Mouse (Mus musculus) forebrain, embryonic 14.5 days (tissue): ENCODE results near the gene Olfr1120. TPM values are rescaled to one million over a fixed set of nuclear protein-coding genes. Genes with fewer than 3 reads are reported as not detected.
"Not testable (repeated sequence)": the region's sequence is repeated elsewhere in the genome, so short reads cannot be mapped to it uniquely, and the experiment has no call there.

Experiments
- ATAC-seq: fragments of 200-750 bp; cut with Nextera tagmentation; 2 replicates; pipeline ENCODE4 v1.8.0; 2017; ENCODE audit warnings: mild to moderate bottlenecking, moderate library complexity
- DNase-seq: peaks from one replicate; pipeline ENCODE4 v3.0.0-alpha.2; 2015; ENCODE audit warnings: low spot score
- H3K27ac ChIP-seq: fragments of 300-500 bp; sonication (generic); 2 replicates; pipeline ENCODE4 v1.5.1; 2014; ENCODE audit warnings: low read depth, mild to moderate bottlenecking, control low read depth, low read length, moderate library complexity
- H3K27me3 ChIP-seq: fragments of 300-500 bp; sonication (generic); replicated peaks from 2 replicates; pipeline ENCODE4 v1.6.1; 2014; ENCODE audit warnings: low read length, control low read depth, mixed read lengths; ENCODE audit not compliant: control insufficient read depth, insufficient read depth
- H3K36me3 ChIP-seq: fragments of 300-500 bp; sonication (generic); 2 replicates; pipeline ENCODE4 v1.6.1; 2014; ENCODE audit warnings: low read length, control low read depth; ENCODE audit not compliant: control insufficient read depth, insufficient read depth
- H3K4me1 ChIP-seq: fragments of 300-500 bp; sonication (generic); 2 replicates; pipeline ENCODE4 v1.6.1; 2014; ENCODE audit warnings: antibody characterized with exemption, low read length, control low read depth; ENCODE audit not compliant: control insufficient read depth, insufficient read depth
- H3K4me2 ChIP-seq: fragments of 300-500 bp; sonication (generic); 2 replicates; pipeline ENCODE4 v1.6.1; 2014; ENCODE audit warnings: mild to moderate bottlenecking, control low read depth, low read length
- H3K4me3 ChIP-seq: fragments of 300-500 bp; sonication (generic); 2 replicates; pipeline ENCODE4 v1.5.1; 2014; ENCODE audit warnings: low read depth, low read length, control low read depth
- H3K9ac ChIP-seq: fragments of 300-500 bp; sonication (generic); 2 replicates; pipeline ENCODE4 v1.6.1; 2014; ENCODE audit warnings: mild to moderate bottlenecking, low read length, control low read depth, moderate library complexity
- H3K9me3 ChIP-seq: fragments of 300-500 bp; sonication (generic); replicated peaks from 2 replicates; pipeline ENCODE4 v1.6.1; 2016; ENCODE audit warnings: low read length, control low read depth, mixed read lengths; ENCODE audit not compliant: control insufficient read depth
- WGBS: fragments of 180-500 bp; shearing (Covaris S2); extraction: QIAGEN DNeasy Blood & Tissue Kit; methylation state at CpG from one replicate; pipeline ENCODE4 v1.1.7; 2014; 5-methylcytosine and 5-hydroxymethylcytosine counted together
- polyA plus RNA-seq: library from polyadenylated mRNA; unstranded; fragments of >200 nt; fragmentation: Nextera tagmentation; extraction: Ambion mirVana; gene quantifications from 2 replicates; pipeline ENCODE4 v1.2.1, GENCODE M21; 2014

Olfr1120 gene
- not detected in 2 replicates for polyA plus RNA-seq

- H3K9ac ChIP-seq, result no peak within 1 kb of the TSS
- no peak within 1 kb of the TSS for H3K4me2 ChIP-seq
- DNase-seq (no peak), ATAC-seq (no peak)
- no peak within 1 kb of the TSS for H3K27ac ChIP-seq
- no peaks in the 10 kb centered on the region for H3K27me3 ChIP-seq
- no peaks in the 10 kb centered on the region for H3K9me3 ChIP-seq
- H3K4me3 ChIP-seq, result no peak within 1 kb of the TSS
- 62% methylated on average over 2 of the region's 2 CpGs for WGBS
- no peaks in the 10 kb centered on the region for H3K36me3 ChIP-seq
- no peaks in the 10 kb centered on the region for H3K4me1 ChIP-seq
These were observed at the start of gene Olfr1120 for GRCm38 (mm10) chr2:87354515-87354914. Gene Olfr1120, plus strand, starts transcription at chr2:87354815.

- ATAC-seq, result no peak
- Histone ChIP-seq H3K9ac (no peak within 1 kb of the TSS), H3K4me2 (no peak within 1 kb of the TSS), H3K27ac (no peak within 1 kb of the TSS), H3K36me3 (no peaks in the 10 kb centered on the region), H3K4me1 (no peaks in the 10 kb centered on the region), H3K27me3 (no peaks in the 10 kb centered on the region), H3K4me3 (no peak within 1 kb of the TSS), H3K9me3 (no peaks in the 10 kb centered on the region)
- DNase-seq, result no peak
- WGBS, result 64% methylated on average over 1 of the region's 1 CpGs
These were observed 47.3 kb upstream of the Olfr1120 start, which contains the start of gene Olfr1118 for GRCm38 (mm10) chr2:87307281-87307680. Gene Olfr1118, plus strand, starts transcription at chr2:87307581.

- not testable (repeated sequence) for H3K27me3 ChIP-seq, H3K4me1 ChIP-seq, ATAC-seq, H3K9ac ChIP-seq, H3K4me3 ChIP-seq, H3K4me2 ChIP-seq, H3K9me3 ChIP-seq, H3K27ac ChIP-seq, H3K36me3 ChIP-seq, DNase-seq
- 95% methylated on average over 2 of the region's 2 CpGs for WGBS
These were observed 5.5 kb downstream of the Olfr1120 start for GRCm38 (mm10) chr2:87360121-87360520.

GRCm38 (mm10) chr2:87369595-87369994 lies 15.0 kb downstream of the Olfr1120 start, which contains the start of gene Olfr1121:
Gene Olfr1121, plus strand, starts transcription at chr2:87369895.
- 36% methylated on average over 1 of the region's 1 CpGs for WGBS

GRCm38 (mm10) chr2:87371726-87372125 lies 17.1 kb downstream of the Olfr1120 start:
- H3K9ac ChIP-seq, result no peak overlapping the region
- H3K27me3 ChIP-seq, result no peaks in the 10 kb centered on the region
- H3K4me3 ChIP-seq, result no peak overlapping the region
- no peak overlapping the region for H3K4me2 ChIP-seq
- ATAC-seq (no peak), DNase-seq (no peak)
- H3K4me1 ChIP-seq, result no peaks in the 10 kb centered on the region
- H3K36me3 ChIP-seq, result no peaks in the 10 kb centered on the region
- no peaks in the 10 kb centered on the region for H3K9me3 ChIP-seq
- WGBS, result 94% methylated on average over 4 of the region's 4 CpGs
- H3K27ac ChIP-seq, result no peak overlapping the region

More at GRCm38 (mm10) chr2:87369595-87369994, 15.0 kb downstream of the Olfr1120 start, which contains the start of gene Olfr1121:
- no peaks in the 10 kb centered on the region for H3K9me3 ChIP-seq
- no peak within 1 kb of the TSS for H3K27ac ChIP-seq
- no peaks in the 10 kb centered on the region for H3K36me3 ChIP-seq
- DNase-seq (no peak), ATAC-seq (no peak)
- no peaks in the 10 kb centered on the region for H3K4me1 ChIP-seq
- no peak within 1 kb of the TSS for H3K4me2 ChIP-seq
- no peak within 1 kb of the TSS for H3K9ac ChIP-seq
- H3K4me3 ChIP-seq, result no peak within 1 kb of the TSS
- no peaks in the 10 kb centered on the region for H3K27me3 ChIP-seq

GRCm38 (mm10) chr2:87383935-87384334 lies 29.3 kb downstream of the Olfr1120 start:
- 90% methylated on average over 2 of the region's 2 CpGs for WGBS
- H3K9me3 ChIP-seq, result no peaks in the 10 kb centered on the region
- H3K27me3 ChIP-seq, result no peaks in the 10 kb centered on the region
- H3K4me3 ChIP-seq, result no peak overlapping the region
- H3K9ac ChIP-seq, result no peak overlapping the region
- ATAC-seq (no peak), DNase-seq (no peak)
- no peak overlapping the region for H3K27ac ChIP-seq
- H3K4me1 ChIP-seq, result no peaks in the 10 kb centered on the region
- H3K36me3 ChIP-seq, result no peaks in the 10 kb centered on the region
- H3K4me2 ChIP-seq, result no peak overlapping the region

- H3K9ac ChIP-seq, result no peak within 1 kb of the TSS
- no peaks in the 10 kb centered on the region for H3K27me3 ChIP-seq
- no peak for DNase-seq
- no peaks in the 10 kb centered on the region for H3K4me1 ChIP-seq
- no peak within 1 kb of the TSS for H3K4me3 ChIP-seq
- 81% methylated on average over 2 of the region's 2 CpGs for WGBS
- ATAC-seq, result no peak
- no peaks in the 10 kb centered on the region for H3K36me3 ChIP-seq
- no peaks in the 10 kb centered on the region for H3K9me3 ChIP-seq
- H3K4me2 ChIP-seq, result no peak within 1 kb of the TSS
- no peak within 1 kb of the TSS for H3K27ac ChIP-seq
These were observed 30.9 kb downstream of the Olfr1120 start, which contains the start of gene Olfr1122 for GRCm38 (mm10) chr2:87385549-87385948. Gene Olfr1122, plus strand, starts transcription at chr2:87385849.

GRCm38 (mm10) chr2:87393605-87394004 lies 39.0 kb downstream of the Olfr1120 start:
- not testable (repeated sequence) for H3K4me3 ChIP-seq, H3K9me3 ChIP-seq, H3K9ac ChIP-seq, H3K4me1 ChIP-seq, H3K4me2 ChIP-seq, DNase-seq, H3K27ac ChIP-seq, H3K36me3 ChIP-seq, H3K27me3 ChIP-seq, ATAC-seq
- 91% methylated on average over 5 of the region's 5 CpGs for WGBS

GRCm38 (mm10) chr2:87394686-87395085 lies 40.1 kb downstream of the Olfr1120 start:
- 88% methylated on average over 7 of the region's 7 CpGs for WGBS

More at GRCm38 (mm10) chr2:87394686-87395085, 40.1 kb downstream of the Olfr1120 start:
- DNase-seq, H3K4me1 ChIP-seq, H3K27me3 ChIP-seq, H3K27ac ChIP-seq, H3K36me3 ChIP-seq, H3K4me2 ChIP-seq, ATAC-seq, H3K9me3 ChIP-seq, H3K9ac ChIP-seq, H3K4me3 ChIP-seq: not testable (repeated sequence)
